Mouse (Mus musculus): ENCODE measurements at regions not wholly inside any gene's neighbourhood (a gene's known extent, or its start where the extent isn't known, plus 50 kb on each side); places are given as distances from the start of the nearest gene placed in this dataset.

GRCm38 (mm10) chr13:101505054-101505453 lies 263.0 kb downstream of the Pik3r1 start:
- DNase-seq (ENCODE audit: low spot score) = no peak

- no peak for DNase-seq (ENCODE audit: low spot score)
Observed at GRCm38 (mm10) chr13:101504241-101504640, 263.8 kb downstream of the Pik3r1 start.

- no peak for DNase-seq (ENCODE audit: low spot score)
Observed at GRCm38 (mm10) chr13:101501845-101502284, 266.2 kb downstream of the Pik3r1 start.

GRCm38 (mm10) chr13:101501061-101501460 lies 267.0 kb downstream of the Pik3r1 start:
- no peak for DNase-seq (ENCODE audit: low spot score)

- DNase-seq (ENCODE audit: low spot score) = no peak
Observed at GRCm38 (mm10) chr13:101491835-101492234, 276.2 kb downstream of the Pik3r1 start.

GRCm38 (mm10) chr13:101490961-101491360 lies 277.1 kb downstream of the Pik3r1 start:
- DNase-seq (ENCODE audit: low spot score) = no peak

- no peak for DNase-seq (ENCODE audit: low spot score)
Observed at GRCm38 (mm10) chr13:101487621-101488020, 280.4 kb downstream of the Pik3r1 start.

GRCm38 (mm10) chr13:101485823-101486222 lies 282.2 kb downstream of the Pik3r1 start:
- DNase-seq (ENCODE audit: low spot score) = no peak

- DNase-seq (ENCODE audit: low spot score) = no peak
Observed at GRCm38 (mm10) chr13:101483816-101484215, 284.2 kb downstream of the Pik3r1 start.

- DNase-seq (ENCODE audit: low spot score) = no peak
Observed at GRCm38 (mm10) chr13:101481551-101482184, 286.3 kb downstream of the Pik3r1 start.

- no peak for DNase-seq (ENCODE audit: low spot score)
Observed at GRCm38 (mm10) chr13:101479297-101479652, 288.7 kb downstream of the Pik3r1 start.

- no peak for DNase-seq (ENCODE audit: low spot score)
Observed at GRCm38 (mm10) chr13:101478608-101479296, 289.3 kb downstream of the Pik3r1 start.

- DNase-seq (ENCODE audit: low spot score) = no peak
Observed at GRCm38 (mm10) chr13:101473349-101473748, 294.7 kb downstream of the Pik3r1 start.

- DNase-seq (ENCODE audit: low spot score) = no peak
Observed at GRCm38 (mm10) chr13:101470560-101471247, 297.3 kb downstream of the Pik3r1 start.

GRCm38 (mm10) chr13:101465748-101466127 lies 302.3 kb downstream of the Pik3r1 start:
- no peak for DNase-seq (ENCODE audit: low spot score)

- no peak for DNase-seq (ENCODE audit: low spot score)
Observed at GRCm38 (mm10) chr13:101464928-101465747, 302.9 kb downstream of the Pik3r1 start.

GRCm38 (mm10) chr13:101456926-101457325 lies 311.1 kb downstream of the Pik3r1 start:
- DNase-seq (ENCODE audit: low spot score) = no peak

- DNase-seq (ENCODE audit: low spot score) = no peak
Observed at GRCm38 (mm10) chr13:101454276-101454675, 313.7 kb downstream of the Pik3r1 start.

GRCm38 (mm10) chr13:101450501-101450900 lies 317.5 kb downstream of the Pik3r1 start:
- no peak for DNase-seq (ENCODE audit: low spot score)

- no peak for DNase-seq (ENCODE audit: low spot score)
Observed at GRCm38 (mm10) chr13:101439517-101439916, 328.5 kb downstream of the Pik3r1 start.

- no peak for DNase-seq (ENCODE audit: low spot score)
Observed at GRCm38 (mm10) chr13:101439041-101439440, 329.0 kb downstream of the Pik3r1 start.

- no peak for DNase-seq (ENCODE audit: low spot score)
Observed at GRCm38 (mm10) chr13:101433162-101433561, 334.9 kb downstream of the Pik3r1 start.
